In the genomic region with DNA sequence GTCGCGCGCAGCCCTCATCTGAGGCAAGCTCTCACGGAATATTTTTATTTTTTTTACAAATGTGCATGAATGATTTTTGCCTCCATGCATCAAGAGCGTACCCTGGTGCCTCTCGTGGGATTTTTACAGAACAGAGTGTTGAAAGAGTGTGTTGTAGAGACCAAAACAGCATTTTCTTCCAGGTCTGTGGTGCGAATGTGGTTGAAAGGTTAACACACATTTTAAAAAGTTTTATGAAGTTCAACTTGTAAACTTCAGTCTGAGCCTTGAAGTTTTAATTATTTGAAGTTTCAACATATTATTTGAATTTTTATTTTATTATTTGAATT, we compare ENCODE assay signal across 8 mouse cellular contexts. TPM values are rescaled to one million over a fixed set of nuclear protein-coding genes. Genes with fewer than 3 reads are reported as not detected.
DNase-seq lines count a peak whose midpoint lies in the region; ATAC-seq and TF ChIP-seq lines count a peak whose summit lies in the region.

No protein-coding gene starts in this region.

- H3K27me3 ChIP-seq in forebrain, embryonic 14.5 days (replicated peaks; ENCODE audit: control insufficient read depth, insufficient read depth, low read length): no peaks in the 10 kb centered on the region
- H3K27me3 ChIP-seq in liver, embryonic 15.5 days: no peaks in the 10 kb centered on the region

- H3K4me2 ChIP-seq in forebrain, embryonic 14.5 days (ENCODE audit: low read length): peak overlapping the region; percentile 83
- H3K4me2 ChIP-seq in liver, embryonic 15.5 days: peak overlapping the region; percentile 89

- no peaks in the 10 kb centered on the region for H3K9me3 ChIP-seq in forebrain, embryonic 14.5 days (replicated peaks; ENCODE audit: control insufficient read depth, low read length)
- H3K9me3 ChIP-seq in liver, embryonic 15.5 days (replicated peaks): no peaks in the 10 kb centered on the region

- peak overlapping the region; percentile 92 for H3K27ac ChIP-seq in gastrocnemius, adult 2 months
- H3K27ac ChIP-seq in forebrain, embryonic 14.5 days (ENCODE audit: low read depth, low read length): peak overlapping the region; percentile 55
- peak overlapping the region; percentile 82 for H3K27ac ChIP-seq in liver, embryonic 15.5 days (replicated peaks)

- DNase-seq in gastrocnemius, adult 2 months: no peak
- no peak for DNase-seq in gastrocnemius, postnatal 36 days
- DNase-seq in forebrain, embryonic 14.5 days (ENCODE audit: low spot score): no peak
- no peak for DNase-seq in layer of hippocampus, postnatal 36 days
- no peak for DNase-seq in embryo, embryonic 11 days

- H3K36me3 ChIP-seq in forebrain, embryonic 14.5 days (ENCODE audit: control insufficient read depth, insufficient read depth, low read length): peaks cover 26% of the 10 kb centered on the region
- H3K36me3 ChIP-seq in liver, embryonic 15.5 days (replicated peaks): peaks cover 34% of the 10 kb centered on the region

- TF ChIP-seq CTCF in gastrocnemius, adult 2 months (IDR thresholded peaks at IDR 0.05): no peak

- peaks cover 3% of the 10 kb centered on the region; the same call in 1 of the 2 replicates for H3K4me1 ChIP-seq in forebrain, embryonic 14.5 days (ENCODE audit: control insufficient read depth, insufficient read depth, low read length)
- peaks cover 51% of the 10 kb centered on the region for H3K4me1 ChIP-seq in liver, embryonic 15.5 days (replicated peaks)

- intact Hi-C loops in gastrocnemius, adult 2 months (cut with DNase I): loop anchor here (1.0 to 5.0 kb wide), 2 partner anchors 174 to 258 kb away; a partner anchor contains a TSS
- intact Hi-C loops in gastrocnemius, postnatal 36 days (cut with DNase I): loop anchor here (2.0 to 10.0 kb wide), 3 partner anchors 173 to 1709 kb away; a partner anchor contains a TSS

- WGBS in forebrain, embryonic 14.5 days: 1% methylated on average over 7 of the region's 7 CpGs
- WGBS in liver, embryonic 15.5 days (ENCODE audit: insufficient replicate concordance): under 1% methylated on average over 7 of the region's 7 CpGs

- ATAC-seq in CD4-positive, CD25-positive, alpha-beta regulatory T cell, adult 4 months: peak; percentile 44
- peak; percentile 72; the same call in 1 of the 2 replicates for ATAC-seq in forebrain, embryonic 14.5 days
- ATAC-seq in liver, embryonic 15.5 days (ENCODE audit: insufficient read depth): peak; percentile 10
- ATAC-seq in monocyte, adult 5-6 weeks (replicated peaks; ENCODE audit: insufficient number of reproducible peaks, low FRiP score, low TSS enrichment, poor library complexity, severe bottlenecking): no peak

- peak overlapping the region; percentile 80 for H3K4me3 ChIP-seq in gastrocnemius, adult 2 months
- H3K4me3 ChIP-seq in forebrain, embryonic 14.5 days (ENCODE audit: low read depth, low read length): peak overlapping the region; percentile 81
- H3K4me3 ChIP-seq in liver, embryonic 15.5 days (replicated peaks): peak overlapping the region; percentile 91

- peak overlapping the region; percentile 77 for H3K9ac ChIP-seq in forebrain, embryonic 14.5 days (ENCODE audit: low read length)
- 0 out of 2 replicates have a peak overlapping the region, but pooled peaks have one; percentile 33 for H3K9ac ChIP-seq in liver, embryonic 15.5 days

RNA-seq across cellular contexts. Expression of a gene that starts 0.3 kb away (rescaled TPM):
- total RNA-seq in gastrocnemius, adult 2 months (2021): 1 to 10 TPM; 3.6 to 3.9 TPM
- total RNA-seq in gastrocnemius, postnatal 36 days (2021): 1 to 10 TPM; 3.2 to 3.3 TPM
- polyA plus RNA-seq in CD4-positive, CD25-positive, alpha-beta regulatory T cell, adult 4 months (2017; shearing (Covaris generic)): 10 to 100 TPM; 12.4 to 14.5 TPM
- polyA plus RNA-seq in forebrain, embryonic 14.5 days (2014; fragmentation: Nextera tagmentation; extraction: Ambion mirVana): 12.9 and 13.8 TPM in 2 replicates
- 5.1 and 5.2 TPM in 2 replicates for polyA plus RNA-seq in liver, embryonic 15.5 days (2015; fragmentation: Nextera tagmentation; extraction: Ambion mirVana)
- total RNA-seq in monocyte, adult 5-6 weeks (2017): 12.1 to 15.9 TPM (median 13.2 TPM) in 3 replicates
- total RNA-seq in layer of hippocampus, postnatal 36 days (2021): 1 to 10 TPM; 7.9 to 8.7 TPM

RNA-seq across cellular contexts. Expression of a gene that starts 41.7 kb away (rescaled TPM):
- total RNA-seq in gastrocnemius, adult 2 months (2021): not detected
- total RNA-seq in gastrocnemius, postnatal 36 days (2021): not detected
- polyA plus RNA-seq in CD4-positive, CD25-positive, alpha-beta regulatory T cell, adult 4 months (2017; shearing (Covaris generic)): not detected
- 0.22 TPM in 1 of 2 replicates, not detected in the other for polyA plus RNA-seq in forebrain, embryonic 14.5 days (2014; fragmentation: Nextera tagmentation; extraction: Ambion mirVana)
- 1.6 and 2.1 TPM in 2 replicates for polyA plus RNA-seq in liver, embryonic 15.5 days (2015; fragmentation: Nextera tagmentation; extraction: Ambion mirVana)
- total RNA-seq in monocyte, adult 5-6 weeks (2017): not detected in 3 replicates
- total RNA-seq in layer of hippocampus, postnatal 36 days (2021): not detected

RNA-seq across cellular contexts. Expression of a gene that starts 55.0 kb away (rescaled TPM):
- total RNA-seq in gastrocnemius, adult 2 months (2021): 10 to 100 TPM in 1 of 2 experiments, 1 to 10 TPM in 1; 8.9 to 12.7 TPM
- 10 to 100 TPM in 1 of 2 experiments, 1 to 10 TPM in 1; 8.4 to 11.1 TPM for total RNA-seq in gastrocnemius, postnatal 36 days (2021)
- 10 to 100 TPM; 29.6 to 34.2 TPM for polyA plus RNA-seq in CD4-positive, CD25-positive, alpha-beta regulatory T cell, adult 4 months (2017; shearing (Covaris generic))
- 49.6 and 59.5 TPM in 2 replicates for polyA plus RNA-seq in forebrain, embryonic 14.5 days (2014; fragmentation: Nextera tagmentation; extraction: Ambion mirVana)
- 11.2 and 12.6 TPM in 2 replicates for polyA plus RNA-seq in liver, embryonic 15.5 days (2015; fragmentation: Nextera tagmentation; extraction: Ambion mirVana)
- 27.6 to 70.6 TPM (median 42.7 TPM) in 3 replicates for total RNA-seq in monocyte, adult 5-6 weeks (2017)
- total RNA-seq in layer of hippocampus, postnatal 36 days (2021): 10 to 100 TPM; 37.7 to 38.8 TPM
